Mouse (Mus musculus): ENCODE measurements around the gene Uba1y.
"Not testable (repeated sequence)": the region's sequence is repeated elsewhere in the genome, so short reads cannot be mapped to it uniquely, and the experiment has no call there.

The Uba1y gene

GRCm38 (mm10) chrY:818396-818795 is at the start of gene Uba1y:
Gene Uba1y, plus strand, starts transcription at chrY:818649.
- no peak for DNase-seq (ENCODE audit: low spot score)

- DNase-seq (ENCODE audit: low spot score): not testable (repeated sequence)
These were observed 21.1 kb upstream of the Uba1y start, which contains the start of gene Zfy1 for GRCm38 (mm10) chrY:797309-797708. Gene Zfy1, minus strand, starts transcription at chrY:797409.

- DNase-seq (ENCODE audit: low spot score): no peak
These were observed 9.3 kb upstream of the Uba1y start for GRCm38 (mm10) chrY:808991-809661.

- DNase-seq (ENCODE audit: low spot score): no peak
These were observed 54.0 kb downstream of the Uba1y start for GRCm38 (mm10) chrY:872404-872803.

- no peak for DNase-seq (ENCODE audit: low spot score)
These were observed 54.6 kb downstream of the Uba1y start for GRCm38 (mm10) chrY:872855-873549.
